Mouse (Mus musculus): ENCODE data around the gene Tbrg4. TPM values are rescaled to one million over a fixed set of nuclear protein-coding genes. Genes with fewer than 3 reads are reported as not detected.

Gene Tbrg4
- polyA plus RNA-seq, 1 experiment from 2014 or later = 37.1 TPM

Other genes with a start within 250 kb of the Tbrg4 start
- gene Zmiz2, start 237.0 kb downstream of the Tbrg4 start, polyA plus RNA-seq (2014; fragmentation: Nextera tagmentation; extraction: Ambion mirVana) = 12.6 and 14.3 TPM in 2 replicates
- 5,529 and 5,614 TPM in 2 replicates for gene Ppia, start 210.6 kb downstream of the Tbrg4 start, polyA plus RNA-seq (2014; fragmentation: Nextera tagmentation; extraction: Ambion mirVana)
- gene H2afv, start 181.6 kb downstream of the Tbrg4 start, polyA plus RNA-seq (2014; fragmentation: Nextera tagmentation; extraction: Ambion mirVana) = 524 and 623 TPM in 2 replicates
- gene Purb, start 150.2 kb downstream of the Tbrg4 start, polyA plus RNA-seq (2014; fragmentation: Nextera tagmentation; extraction: Ambion mirVana) = 34.6 and 35.5 TPM in 2 replicates
- 1.1 and 1.3 TPM in 2 replicates for gene Myo1g, start 105.1 kb downstream of the Tbrg4 start, polyA plus RNA-seq (2014; fragmentation: Nextera tagmentation; extraction: Ambion mirVana)
- gene Ccm2, start 79.2 kb downstream of the Tbrg4 start, polyA plus RNA-seq (2014; fragmentation: Nextera tagmentation; extraction: Ambion mirVana) = 82.8 and 86.2 TPM in 2 replicates
- gene Nacad, start 20.0 kb downstream of the Tbrg4 start, polyA plus RNA-seq (2014; fragmentation: Nextera tagmentation; extraction: Ambion mirVana) = 6.1 and 9.2 TPM in 2 replicates
- not detected in 2 replicates for gene Wap, start 12.6 kb upstream of the Tbrg4 start, polyA plus RNA-seq (2014; fragmentation: Nextera tagmentation; extraction: Ambion mirVana)
- 8.5 and 8.7 TPM in 2 replicates for gene Ramp3, start 32.5 kb upstream of the Tbrg4 start, polyA plus RNA-seq (2014; fragmentation: Nextera tagmentation; extraction: Ambion mirVana)
- not detected in 2 replicates for gene Gm11983, start 211.6 kb upstream of the Tbrg4 start, polyA plus RNA-seq (2014; fragmentation: Nextera tagmentation; extraction: Ambion mirVana)

Data from stomach, embryonic 14.5 days (tissue).